Mouse (Mus musculus) E14TG2a.4 (cell line): ENCODE measurements around the gene Sprtn.

Experiments
- H3K27me3 ChIP-seq: 2 replicates; pipeline ENCODE4 v1.6.1; 2014; ENCODE audit warnings: low read length, control low read depth; ENCODE audit not compliant: insufficient read depth
- H3K36me3 ChIP-seq: 2 replicates; pipeline ENCODE4 v1.6.1; 2014; ENCODE audit warnings: low read length, control low read depth; ENCODE audit not compliant: insufficient read depth
- H3K4me1 ChIP-seq: replicated peaks from 2 replicates; pipeline ENCODE4 v1.6.1; 2014; ENCODE audit warnings: low read depth, low read length, control low read depth
- H3K4me3 ChIP-seq: replicated peaks from 2 replicates; pipeline ENCODE4 v1.5.1; 2014; ENCODE audit warnings: mild to moderate bottlenecking, low read length
- H3K9me3 ChIP-seq: 2 replicates; pipeline ENCODE4 v1.6.1; 2014; ENCODE audit warnings: low read length, control low read depth
- CTCF ChIP-seq: conservative IDR thresholded peaks from 2 replicates; pipeline ENCODE4 v1.5.1; 2014; ENCODE audit warnings: low read length
- NANOG ChIP-seq: IDR thresholded peaks from 2 replicates; pipeline ENCODE4 v1.6.1; 2014; ENCODE audit warnings: borderline replicate concordance, low read length, mixed read lengths
- POU5F1 ChIP-seq: IDR thresholded peaks from 2 replicates; pipeline ENCODE4 v1.6.1; 2014; ENCODE audit warnings: low read length, borderline replicate concordance

Sprtn gene

GRCm38 (mm10) chr8:124930086-124930485, 32.4 kb downstream of the Sprtn start:
- no peaks in the 10 kb centered on the region for H3K27me3 ChIP-seq
- no peak overlapping the region for H3K4me3 ChIP-seq
- H3K4me1 ChIP-seq: peaks cover 9% of the 10 kb centered on the region
- peaks cover 27% of the 10 kb centered on the region for H3K36me3 ChIP-seq
- TF ChIP-seq CTCF: no peak
- H3K9me3 ChIP-seq: peaks cover 11% of the 10 kb centered on the region

- H3K27me3 ChIP-seq: no peaks in the 10 kb centered on the region
- H3K9me3 ChIP-seq: peaks cover 11% of the 10 kb centered on the region
- H3K36me3 ChIP-seq: peaks cover 24% of the 10 kb centered on the region
- H3K4me1 ChIP-seq: peaks cover 4% of the 10 kb centered on the region
- no peak overlapping the region for H3K4me3 ChIP-seq
- TF ChIP-seq CTCF (peak; percentile 36), NANOG (no peak), POU5F1 (no peak)
These were observed 33.0 kb downstream of the Sprtn start for GRCm38 (mm10) chr8:124930649-124931048.

GRCm38 (mm10) chr8:124932435-124932834, 34.7 kb downstream of the Sprtn start:
- peaks cover 11% of the 10 kb centered on the region for H3K9me3 ChIP-seq
- H3K4me3 ChIP-seq: no peak overlapping the region
- peaks cover 10% of the 10 kb centered on the region; the same call in 1 of the 2 replicates for H3K36me3 ChIP-seq
- no peaks in the 10 kb centered on the region; the same call in 1 of the 2 replicates for H3K4me1 ChIP-seq
- H3K27me3 ChIP-seq: no peaks in the 10 kb centered on the region
- TF ChIP-seq CTCF (no peak), POU5F1 (no peak), NANOG (no peak)

- no peaks in the 10 kb centered on the region for H3K27me3 ChIP-seq
- no peak for TF ChIP-seq CTCF
- H3K4me1 ChIP-seq: peaks cover 7% of the 10 kb centered on the region; the same call in 1 of the 2 replicates
- H3K36me3 ChIP-seq: peaks cover 19% of the 10 kb centered on the region
- no peak overlapping the region for H3K4me3 ChIP-seq
- peaks cover 11% of the 10 kb centered on the region for H3K9me3 ChIP-seq
These were observed 37.4 kb downstream of the Sprtn start for GRCm38 (mm10) chr8:124935116-124935515.

- Histone ChIP-seq H3K9me3 (peaks cover 11% of the 10 kb centered on the region), H3K36me3 (peaks cover 31% of the 10 kb centered on the region), H3K27me3 (no peaks in the 10 kb centered on the region), H3K4me1 (peaks cover 11% of the 10 kb centered on the region), H3K4me3 (no peak overlapping the region)
- TF ChIP-seq NANOG (no peak), CTCF (no peak), POU5F1 (no peak)
These were observed 39.0 kb downstream of the Sprtn start for GRCm38 (mm10) chr8:124936699-124937098.

GRCm38 (mm10) chr8:124937293-124937692, 39.6 kb downstream of the Sprtn start:
- H3K4me3 ChIP-seq: no peak overlapping the region
- H3K27me3 ChIP-seq: no peaks in the 10 kb centered on the region
- H3K4me1 ChIP-seq: peaks cover 14% of the 10 kb centered on the region
- peaks cover 33% of the 10 kb centered on the region for H3K36me3 ChIP-seq
- no peak for TF ChIP-seq NANOG
- TF ChIP-seq POU5F1: no peak
- no peak for TF ChIP-seq CTCF
- H3K9me3 ChIP-seq: peaks cover 11% of the 10 kb centered on the region

- no peak overlapping the region for H3K4me3 ChIP-seq
- no peaks in the 10 kb centered on the region for H3K9me3 ChIP-seq
- H3K4me1 ChIP-seq: peaks cover 45% of the 10 kb centered on the region
- no peak for TF ChIP-seq CTCF
- no peak for TF ChIP-seq POU5F1
- no peak for TF ChIP-seq NANOG
- peaks cover 50% of the 10 kb centered on the region for H3K36me3 ChIP-seq
- H3K27me3 ChIP-seq: peaks cover 24% of the 10 kb centered on the region
These were observed 46.1 kb downstream of the Sprtn start for GRCm38 (mm10) chr8:124943801-124944200.

GRCm38 (mm10) chr8:124944406-124944805, 46.7 kb downstream of the Sprtn start:
- Histone ChIP-seq H3K27me3 (peaks cover 24% of the 10 kb centered on the region), H3K4me1 (peaks cover 44% of the 10 kb centered on the region), H3K36me3 (peaks cover 44% of the 10 kb centered on the region), H3K9me3 (no peaks in the 10 kb centered on the region), H3K4me3 (no peak overlapping the region)
- no peak for TF ChIP-seq NANOG
- TF ChIP-seq POU5F1: no peak
- no peak for TF ChIP-seq CTCF
